Mouse (Mus musculus): Measurements from ENCODE around the gene Cfap43. TPM values are rescaled to one million over a fixed set of nuclear protein-coding genes. Genes with fewer than 3 reads are reported as not detected.

The Cfap43 gene
- total and polyA plus RNA-seq, 2 experiments from 2014 or later: 2.8 TPM

DNA sequence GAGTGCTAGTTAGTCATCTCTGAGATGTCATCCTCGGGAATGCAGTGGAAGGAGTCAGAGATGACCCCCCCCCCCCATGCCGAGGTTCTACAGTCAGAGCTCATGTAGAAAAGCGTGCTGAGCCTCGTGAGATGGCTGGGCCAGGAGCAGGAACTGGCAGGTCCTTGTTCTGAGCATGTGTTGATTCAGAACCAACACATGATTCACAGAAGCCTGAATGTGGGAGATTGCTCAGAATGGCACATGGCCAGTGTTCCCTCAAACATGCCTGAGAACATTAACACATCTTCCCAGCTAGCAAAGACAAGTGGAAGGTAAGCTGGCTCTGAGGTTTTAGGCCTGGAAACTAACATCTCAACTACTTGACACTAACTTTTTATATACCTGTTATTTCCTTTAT lies 208.7 kb downstream of the Cfap43 start:
- no peaks in the 10 kb centered on the region for H3K9me3 ChIP-seq (ENCODE audit: low read length)
- no peak overlapping the region for H3K4me3 ChIP-seq (ENCODE audit: low read length)
- H3K4me1 ChIP-seq (ENCODE audit: insufficient read depth, low read length): no peaks in the 10 kb centered on the region
- no peak for TF ChIP-seq CTCF (IDR thresholded peaks at IDR 0.05; ENCODE audit: low read depth)
- H3K27ac ChIP-seq: no peak overlapping the region
- ATAC-seq (no peak), DNase-seq (ENCODE audit: low spot score) (no peak)
- 81% methylated on average over 4 of the region's 4 CpGs for WGBS
- no peaks in the 10 kb centered on the region for H3K27me3 ChIP-seq (ENCODE audit: insufficient read depth, low read length)
- no peak overlapping the region for H3K9ac ChIP-seq (replicated peaks; ENCODE audit: low read length)
- no peaks in the 10 kb centered on the region for H3K36me3 ChIP-seq (ENCODE audit: insufficient read depth, low read length)
- H3K4me2 ChIP-seq (ENCODE audit: low read depth, low read length): no peak overlapping the region

DNA sequence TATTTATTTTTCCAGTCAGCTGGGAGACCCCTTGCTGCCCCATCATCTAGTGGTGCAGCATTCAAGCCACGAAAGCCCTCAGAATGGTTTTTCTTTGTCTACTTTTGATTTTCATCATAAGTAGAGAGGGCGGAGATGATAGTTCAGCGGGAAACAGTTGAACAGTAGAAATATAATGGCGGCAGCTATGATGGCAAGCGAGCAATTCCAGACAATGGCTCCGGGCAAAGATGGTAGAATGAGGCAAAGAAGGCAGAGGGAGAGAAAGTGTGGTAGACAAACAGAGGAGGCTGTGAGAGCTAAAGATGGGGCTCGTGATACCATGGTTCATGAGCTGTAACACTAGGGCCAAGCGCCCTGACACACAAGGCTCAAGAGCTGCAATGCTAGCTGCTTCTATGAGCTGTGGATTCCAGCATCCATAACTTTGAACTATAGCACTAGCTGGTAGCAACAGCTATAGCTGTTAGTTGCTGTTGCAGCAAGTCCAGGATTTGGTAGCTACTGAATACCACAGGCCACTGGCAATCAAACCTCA lies 213.2 kb downstream of the Cfap43 start:
- Histone ChIP-seq H3K9me3 (ENCODE audit: low read length) (no peaks in the 10 kb centered on the region), H3K27me3 (ENCODE audit: insufficient read depth, low read length) (no peaks in the 10 kb centered on the region), H3K4me1 (ENCODE audit: insufficient read depth, low read length) (no peaks in the 10 kb centered on the region), H3K27ac (no peak overlapping the region), H3K36me3 (ENCODE audit: insufficient read depth, low read length) (no peaks in the 10 kb centered on the region), H3K9ac (replicated peaks; ENCODE audit: low read length) (no peak overlapping the region), H3K4me3 (ENCODE audit: low read length) (no peak overlapping the region), H3K4me2 (ENCODE audit: low read depth, low read length) (no peak overlapping the region)
- DNase-seq (ENCODE audit: low spot score): no peak
- TF ChIP-seq CTCF (IDR thresholded peaks at IDR 0.05; ENCODE audit: low read depth): no peak
- WGBS: 83% methylated on average over 8 of the region's 8 CpGs
- ATAC-seq: no peak

DNA sequence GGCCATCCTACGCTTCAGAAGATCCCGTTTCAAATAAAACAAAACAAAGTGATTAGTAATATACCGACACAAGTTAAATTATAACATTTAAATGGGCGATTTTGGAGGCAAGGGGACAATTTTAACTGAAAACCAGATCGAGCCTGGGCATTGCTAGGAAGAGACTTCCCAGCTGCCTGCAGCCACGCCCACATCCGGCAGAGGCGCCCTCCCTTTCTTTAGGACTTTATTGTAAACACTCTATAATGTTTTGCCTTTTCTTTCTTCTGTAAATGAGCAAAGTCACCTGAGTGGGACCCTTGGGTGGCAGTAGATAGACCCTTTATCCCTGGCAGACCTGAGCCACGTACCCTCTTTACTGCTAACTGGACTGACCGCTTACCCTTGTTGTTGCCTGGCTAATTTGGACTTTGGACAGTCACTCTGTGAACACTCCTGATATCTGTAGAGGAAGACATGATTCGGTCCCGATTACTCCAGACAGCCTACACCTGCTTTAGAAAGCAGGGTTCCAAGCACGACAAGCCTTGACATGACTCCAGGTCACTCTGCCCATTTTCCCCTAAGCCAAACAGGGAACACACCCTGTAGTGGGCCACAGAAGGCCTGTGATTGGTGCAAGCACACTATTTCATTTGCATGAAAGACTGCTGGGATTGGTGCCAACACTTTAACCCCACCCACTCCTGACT lies 213.9 kb downstream of the Cfap43 start:
- no peaks in the 10 kb centered on the region for H3K9me3 ChIP-seq (ENCODE audit: low read length)
- H3K27ac ChIP-seq: no peak overlapping the region
- H3K27me3 ChIP-seq (ENCODE audit: insufficient read depth, low read length): no peaks in the 10 kb centered on the region
- WGBS: 75% methylated on average over 13 of the region's 13 CpGs
- H3K36me3 ChIP-seq (ENCODE audit: insufficient read depth, low read length): no peaks in the 10 kb centered on the region
- H3K4me2 ChIP-seq (ENCODE audit: low read depth, low read length): no peak overlapping the region
- H3K4me3 ChIP-seq (ENCODE audit: low read length): no peak overlapping the region
- ATAC-seq (no peak), DNase-seq (ENCODE audit: low spot score) (no peak)
- TF ChIP-seq CTCF (IDR thresholded peaks at IDR 0.05; ENCODE audit: low read depth): no peak
- H3K9ac ChIP-seq (replicated peaks; ENCODE audit: low read length): no peak overlapping the region
- H3K4me1 ChIP-seq (ENCODE audit: insufficient read depth, low read length): no peaks in the 10 kb centered on the region

DNA sequence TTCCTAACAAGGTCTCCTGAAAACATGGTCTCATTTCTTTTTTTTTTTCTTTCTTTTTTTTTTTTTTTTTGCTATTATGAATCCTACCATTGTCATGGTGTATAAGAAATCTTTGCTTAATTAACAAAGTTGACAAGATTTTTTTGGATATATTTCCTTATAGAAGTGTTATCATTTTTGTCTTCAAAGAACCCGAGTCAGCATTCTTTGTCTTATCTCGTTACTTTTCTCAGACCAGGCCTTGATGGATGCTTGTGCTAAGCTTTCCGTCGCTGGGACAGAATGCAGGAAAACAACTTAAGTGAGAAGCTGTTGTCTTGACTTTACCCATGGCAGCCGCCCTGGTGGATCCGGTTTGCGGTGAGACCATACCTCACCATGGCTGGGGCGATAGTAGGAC lies 218.6 kb downstream of the Cfap43 start:
- no peaks in the 10 kb centered on the region for H3K4me1 ChIP-seq (ENCODE audit: insufficient read depth, low read length)
- ATAC-seq (no peak), DNase-seq (ENCODE audit: low spot score) (no peak)
- no peak for TF ChIP-seq CTCF (IDR thresholded peaks at IDR 0.05; ENCODE audit: low read depth)
- 89% methylated on average over 8 of the region's 8 CpGs for WGBS
- no peak overlapping the region for H3K4me2 ChIP-seq (ENCODE audit: low read depth, low read length)
- H3K9me3 ChIP-seq (ENCODE audit: low read length): no peaks in the 10 kb centered on the region
- H3K4me3 ChIP-seq (ENCODE audit: low read length): no peak overlapping the region
- no peaks in the 10 kb centered on the region for H3K36me3 ChIP-seq (ENCODE audit: insufficient read depth, low read length)
- H3K27me3 ChIP-seq (ENCODE audit: insufficient read depth, low read length): no peaks in the 10 kb centered on the region
- H3K9ac ChIP-seq (replicated peaks; ENCODE audit: low read length): no peak overlapping the region
- no peak overlapping the region for H3K27ac ChIP-seq

DNA sequence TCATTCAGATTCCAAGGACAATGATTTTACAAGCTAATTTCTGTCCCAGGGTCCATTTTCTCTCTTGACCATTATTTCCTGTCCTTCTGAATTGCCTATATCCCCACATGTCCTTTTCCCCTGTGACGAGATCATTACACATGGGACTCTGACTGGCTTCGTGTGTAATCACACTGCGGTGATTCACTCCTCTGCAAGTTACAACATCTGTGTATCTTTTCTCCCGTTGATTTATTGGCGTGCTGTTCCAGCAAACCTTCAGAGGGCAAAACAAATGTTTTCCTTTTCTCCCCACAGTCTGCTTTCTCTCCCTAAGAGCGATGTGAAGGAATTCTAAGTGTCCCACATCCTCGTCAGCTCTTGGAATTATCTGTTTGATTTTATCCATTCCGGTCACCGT lies 219.3 kb downstream of the Cfap43 start:
- H3K36me3 ChIP-seq (ENCODE audit: insufficient read depth, low read length): no peaks in the 10 kb centered on the region
- ATAC-seq: no peak
- no peaks in the 10 kb centered on the region for H3K9me3 ChIP-seq (ENCODE audit: low read length)
- H3K4me1 ChIP-seq (ENCODE audit: insufficient read depth, low read length): no peaks in the 10 kb centered on the region
- no peak overlapping the region for H3K4me3 ChIP-seq (ENCODE audit: low read length)
- WGBS: 70% methylated on average over 9 of the region's 9 CpGs
- no peak for TF ChIP-seq CTCF (IDR thresholded peaks at IDR 0.05; ENCODE audit: low read depth)
- H3K27ac ChIP-seq: no peak overlapping the region
- H3K4me2 ChIP-seq (ENCODE audit: low read depth, low read length): no peak overlapping the region
- DNase-seq (ENCODE audit: low spot score): no peak
- H3K9ac ChIP-seq (replicated peaks; ENCODE audit: low read length): no peak overlapping the region
- H3K27me3 ChIP-seq (ENCODE audit: insufficient read depth, low read length): no peaks in the 10 kb centered on the region

DNA sequence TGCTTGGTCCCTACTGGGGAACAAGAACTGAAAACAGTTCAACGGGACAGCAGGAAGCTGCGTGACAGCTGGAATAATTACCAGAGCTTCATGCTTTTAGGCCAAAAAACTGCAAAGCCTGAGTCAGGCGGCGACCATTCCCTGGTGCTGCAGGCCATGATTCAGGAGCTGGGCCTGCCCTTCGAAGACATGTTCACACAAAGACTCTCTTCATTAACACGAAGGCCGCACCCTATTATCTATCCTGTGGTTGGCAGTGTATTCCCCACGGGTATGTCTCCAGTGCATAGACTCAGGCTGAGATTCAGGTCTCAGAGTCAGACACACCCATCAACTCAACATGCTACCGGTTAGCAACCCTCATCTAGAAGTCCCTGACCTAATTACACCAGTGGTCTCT lies 220.8 kb downstream of the Cfap43 start:
- no peak for TF ChIP-seq CTCF (IDR thresholded peaks at IDR 0.05; ENCODE audit: low read depth)
- Histone ChIP-seq H3K9ac (replicated peaks; ENCODE audit: low read length) (no peak overlapping the region), H3K27me3 (ENCODE audit: insufficient read depth, low read length) (no peaks in the 10 kb centered on the region), H3K4me2 (ENCODE audit: low read depth, low read length) (no peak overlapping the region), H3K27ac (no peak overlapping the region), H3K4me3 (ENCODE audit: low read length) (no peak overlapping the region), H3K36me3 (ENCODE audit: insufficient read depth, low read length) (no peaks in the 10 kb centered on the region), H3K9me3 (ENCODE audit: low read length) (no peaks in the 10 kb centered on the region), H3K4me1 (ENCODE audit: insufficient read depth, low read length) (no peaks in the 10 kb centered on the region)
- ATAC-seq (no peak), DNase-seq (ENCODE audit: low spot score) (no peak)
- 81% methylated on average over 9 of the region's 9 CpGs for WGBS

DNA sequence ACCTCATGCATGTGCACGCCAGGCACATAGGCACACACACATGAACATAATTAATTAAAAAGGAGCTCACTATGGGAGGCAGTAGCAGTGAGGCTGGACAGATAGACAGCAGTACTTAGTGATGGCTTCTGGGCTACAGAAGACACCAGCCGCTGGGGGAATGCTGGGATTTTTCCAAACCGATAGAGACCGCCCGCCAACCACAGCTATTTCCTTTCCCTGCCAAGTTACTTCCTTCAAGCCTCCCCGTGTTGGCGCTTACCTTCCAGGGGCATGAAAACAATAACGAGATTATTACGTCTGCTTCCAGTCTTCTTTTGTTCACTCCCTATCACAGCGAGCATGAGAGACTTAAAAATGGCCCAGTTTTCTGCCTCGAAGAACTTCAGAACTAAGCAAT lies 222.0 kb downstream of the Cfap43 start:
- DNase-seq (ENCODE audit: low spot score) (no peak), ATAC-seq (no peak)
- Histone ChIP-seq H3K4me3 (ENCODE audit: low read length) (no peak overlapping the region), H3K27me3 (ENCODE audit: insufficient read depth, low read length) (no peaks in the 10 kb centered on the region), H3K9ac (replicated peaks; ENCODE audit: low read length) (no peak overlapping the region), H3K4me1 (ENCODE audit: insufficient read depth, low read length) (no peaks in the 10 kb centered on the region), H3K36me3 (ENCODE audit: insufficient read depth, low read length) (no peaks in the 10 kb centered on the region), H3K4me2 (ENCODE audit: low read depth, low read length) (no peak overlapping the region), H3K27ac (no peak overlapping the region), H3K9me3 (ENCODE audit: low read length) (no peaks in the 10 kb centered on the region)
- TF ChIP-seq CTCF (IDR thresholded peaks at IDR 0.05; ENCODE audit: low read depth): no peak
- 82% methylated on average over 11 of the region's 11 CpGs for WGBS
